Mouse (Mus musculus) lung, postnatal 36 days (tissue): ENCODE measurements around the gene Atp1a2.
A peak's percentile ranks its signal among the peaks of the same experiment; 100 is the strongest.

Experiments
- DNase-seq: peaks from one replicate; pipeline ENCODE4 v3.0.0; 2022; ENCODE audit warnings: mixed read lengths

Gene Atp1a2

DNA sequence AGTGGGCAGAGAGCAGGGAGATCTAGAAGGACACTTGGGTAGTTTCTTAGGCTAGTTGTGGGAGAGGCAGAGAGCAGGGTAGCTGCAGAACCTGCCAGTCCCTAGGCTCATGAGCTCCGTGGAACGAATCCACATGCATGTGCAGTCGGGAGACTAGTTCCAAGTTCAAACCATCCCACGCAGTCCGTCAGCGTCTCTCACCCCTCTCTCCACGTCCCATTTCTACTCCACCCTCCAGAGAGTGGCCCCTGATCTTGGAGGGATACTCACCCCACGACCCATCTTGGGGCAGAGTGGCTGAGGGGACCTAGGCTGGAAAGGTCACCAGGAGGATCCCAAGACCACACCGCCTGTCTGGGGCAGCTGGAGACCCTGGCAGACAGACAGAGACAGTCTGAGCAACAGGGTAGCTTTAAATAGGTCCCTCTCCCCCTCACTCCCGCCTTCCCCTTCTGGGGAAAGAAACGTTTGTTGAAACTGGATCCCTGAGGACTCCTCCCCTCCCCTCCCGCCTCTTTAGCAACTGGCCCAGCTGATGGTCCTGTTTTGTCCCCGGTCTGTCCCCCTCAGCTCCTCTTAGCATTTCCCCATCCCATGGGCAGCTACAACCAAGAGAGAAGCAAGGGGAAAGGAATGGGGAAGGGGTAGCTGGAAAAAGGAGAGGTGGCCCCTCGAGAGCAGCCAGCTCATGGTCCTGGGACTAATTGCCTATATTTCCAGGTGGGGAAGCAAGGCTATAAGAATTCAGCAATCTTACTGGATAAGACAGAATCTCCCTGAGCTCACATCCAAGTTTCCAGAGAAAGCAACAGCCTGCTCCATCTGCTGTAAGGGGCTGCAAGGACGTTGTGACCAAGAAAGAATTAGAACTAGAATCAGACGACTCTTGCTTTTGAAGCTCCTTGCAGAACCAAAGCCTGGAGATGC is at the start of gene Atp1a2:
Gene Atp1a2 (minus strand): TSS at position 454 of the 927 bp plus-strand sequence.
- DNase-seq, result peak; percentile 56

DNA sequence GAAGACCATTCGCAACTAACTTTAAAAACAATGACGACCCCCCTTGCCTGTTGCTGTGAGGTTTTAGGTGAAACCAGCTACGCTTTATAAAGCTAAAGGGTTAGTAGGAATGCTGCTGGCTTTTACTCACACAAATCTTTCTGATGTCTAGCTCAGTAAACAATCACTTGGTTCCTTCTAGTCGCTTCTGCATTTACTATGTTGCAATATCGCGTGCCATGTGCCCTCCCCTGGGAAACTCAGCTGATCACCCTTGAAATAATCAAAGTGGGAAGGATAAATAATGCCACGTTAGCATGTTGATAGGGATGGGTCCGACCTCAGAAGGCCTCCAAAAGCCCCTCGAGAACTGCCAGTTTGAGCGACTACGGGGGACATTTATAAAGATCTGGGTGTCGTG is 49.5 kb upstream of the Atp1a2 start:
- DNase-seq, result peak; percentile 21

DNA sequence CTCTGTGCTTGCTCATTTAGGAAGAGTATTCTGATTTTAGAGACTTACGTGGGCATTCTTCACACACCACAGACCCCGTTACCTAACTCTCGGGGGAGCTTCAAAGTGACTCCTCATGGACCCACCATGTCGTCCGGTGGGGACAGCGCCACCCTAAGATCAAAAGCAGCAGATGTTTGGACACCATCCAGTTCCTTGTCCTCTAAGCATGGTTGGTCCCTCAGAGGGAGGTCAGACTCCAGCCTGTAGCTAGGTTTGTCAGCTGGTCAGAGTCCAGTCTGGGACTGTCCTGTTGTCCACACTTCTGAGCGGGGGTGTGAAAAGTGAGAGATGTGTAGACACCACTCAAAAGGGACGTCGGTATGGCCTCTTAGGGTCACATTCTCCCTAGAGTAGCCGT is 48.8 kb upstream of the Atp1a2 start:
- DNase-seq, result no peak

DNA sequence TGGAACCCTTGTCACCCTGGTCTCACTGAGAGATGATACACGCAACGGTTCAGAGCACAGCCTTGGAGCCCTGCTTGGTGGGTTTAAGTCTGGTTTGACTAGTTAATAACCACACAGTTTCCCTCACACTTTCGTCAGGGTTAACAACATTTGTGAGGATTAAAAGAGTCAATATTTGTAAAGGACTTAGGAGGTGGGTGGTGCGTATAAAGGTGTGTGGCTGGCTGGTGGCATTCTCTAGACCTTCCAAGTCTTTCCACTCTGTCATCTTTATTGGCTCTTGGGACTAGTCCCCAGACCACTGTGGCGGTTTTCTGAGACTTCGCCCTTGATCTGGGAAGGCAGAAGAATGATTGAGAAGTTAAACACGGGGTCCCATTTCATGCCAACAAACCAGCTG is 47.0 kb upstream of the Atp1a2 start:
- peak; percentile 15 for DNase-seq

DNA sequence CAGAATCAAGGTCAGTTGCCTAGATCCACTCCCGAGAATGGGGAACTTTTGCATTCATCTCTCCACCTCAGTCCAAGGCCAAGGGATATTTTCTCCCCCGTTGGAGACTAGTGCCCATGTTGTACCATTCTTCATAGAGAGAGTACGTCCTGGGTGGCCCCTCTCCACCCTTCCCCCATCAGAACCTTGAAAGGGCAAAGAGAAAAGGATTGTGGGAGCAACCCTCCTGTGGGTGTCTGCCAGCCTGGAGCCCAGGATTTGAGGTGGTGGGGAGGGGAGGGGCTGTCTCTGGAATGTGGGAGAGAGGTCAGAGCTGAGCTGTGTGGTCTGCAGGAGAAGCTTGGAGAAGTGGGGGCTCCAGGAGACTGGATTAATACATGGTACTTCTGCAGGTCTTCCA is 46.0 kb upstream of the Atp1a2 start:
- DNase-seq, result no peak

DNA sequence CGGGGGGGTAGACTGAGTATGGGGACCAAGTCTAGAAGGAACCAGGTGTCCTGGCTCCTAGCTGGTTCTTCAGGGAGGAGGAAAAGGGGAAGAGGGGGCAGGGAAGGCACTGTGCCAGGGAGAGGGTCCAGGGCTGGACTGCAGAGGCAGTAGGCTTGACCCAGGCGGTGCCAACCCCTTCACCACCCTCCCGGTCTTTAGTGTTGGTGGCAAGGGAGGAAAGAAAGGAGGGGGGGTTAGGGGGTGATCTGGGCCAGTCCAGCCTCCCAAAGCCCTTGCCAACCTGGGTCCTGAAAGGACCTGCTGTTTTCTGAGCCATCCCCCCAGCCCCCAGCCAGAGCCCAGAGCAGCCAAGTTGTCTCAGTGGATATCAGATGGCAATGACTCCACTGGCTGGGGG is 44.9 kb upstream of the Atp1a2 start:
- no peak for DNase-seq

DNA sequence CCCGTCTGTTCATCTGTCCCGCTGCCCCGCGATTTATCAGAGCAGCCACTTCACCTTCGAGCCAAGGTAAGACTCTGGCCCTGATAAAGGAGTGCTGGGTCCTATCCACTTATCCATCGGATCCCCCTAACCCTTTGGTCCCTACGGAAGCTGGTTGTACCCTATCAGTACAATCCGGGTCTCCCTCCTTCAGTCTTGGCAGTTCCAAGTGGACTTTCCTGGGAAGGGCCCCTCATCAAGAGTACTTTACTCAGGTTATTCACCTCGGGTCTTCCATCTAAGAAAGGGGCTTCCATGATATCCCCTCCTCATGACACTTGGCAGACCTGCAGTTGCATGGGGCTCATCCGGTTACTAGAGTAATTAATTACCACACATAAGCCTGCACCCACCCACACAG is 43.5 kb upstream of the Atp1a2 start:
- DNase-seq, result no peak

DNA sequence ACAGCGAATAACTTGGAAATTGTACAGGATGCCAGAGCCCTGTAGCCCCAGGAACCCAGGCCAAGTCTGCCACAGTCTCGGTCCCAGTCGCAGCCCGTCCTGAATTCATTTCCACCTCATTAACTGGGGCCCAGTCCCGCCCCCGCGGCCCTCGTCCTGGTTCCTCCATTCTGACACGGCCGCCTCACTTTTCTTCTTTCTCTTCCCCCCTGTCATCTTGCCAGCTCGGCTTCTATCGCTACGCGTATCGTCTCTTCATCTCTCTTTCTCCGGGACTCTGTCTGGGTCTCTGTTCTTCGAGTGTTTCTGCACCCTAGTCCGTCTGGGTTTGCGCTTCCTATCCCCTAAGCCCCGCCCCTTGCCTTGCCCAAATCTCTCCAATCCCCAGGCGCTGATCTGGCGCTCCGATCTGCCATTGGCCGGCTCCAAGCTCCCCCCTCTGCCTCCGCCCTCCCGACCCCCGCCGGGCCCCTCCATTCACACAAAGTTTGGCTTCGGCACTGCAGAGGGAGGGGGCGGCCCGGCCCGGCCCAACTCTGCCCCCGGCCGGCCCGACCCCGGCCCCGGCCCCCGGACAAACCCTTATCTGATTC is 43.0 kb upstream of the Atp1a2 start, which contains the start of gene Kcnj10:
Gene Kcnj10 (plus strand): TSS at position 482 of the 593 bp plus-strand sequence.
- DNase-seq, result peak; percentile 80

DNA sequence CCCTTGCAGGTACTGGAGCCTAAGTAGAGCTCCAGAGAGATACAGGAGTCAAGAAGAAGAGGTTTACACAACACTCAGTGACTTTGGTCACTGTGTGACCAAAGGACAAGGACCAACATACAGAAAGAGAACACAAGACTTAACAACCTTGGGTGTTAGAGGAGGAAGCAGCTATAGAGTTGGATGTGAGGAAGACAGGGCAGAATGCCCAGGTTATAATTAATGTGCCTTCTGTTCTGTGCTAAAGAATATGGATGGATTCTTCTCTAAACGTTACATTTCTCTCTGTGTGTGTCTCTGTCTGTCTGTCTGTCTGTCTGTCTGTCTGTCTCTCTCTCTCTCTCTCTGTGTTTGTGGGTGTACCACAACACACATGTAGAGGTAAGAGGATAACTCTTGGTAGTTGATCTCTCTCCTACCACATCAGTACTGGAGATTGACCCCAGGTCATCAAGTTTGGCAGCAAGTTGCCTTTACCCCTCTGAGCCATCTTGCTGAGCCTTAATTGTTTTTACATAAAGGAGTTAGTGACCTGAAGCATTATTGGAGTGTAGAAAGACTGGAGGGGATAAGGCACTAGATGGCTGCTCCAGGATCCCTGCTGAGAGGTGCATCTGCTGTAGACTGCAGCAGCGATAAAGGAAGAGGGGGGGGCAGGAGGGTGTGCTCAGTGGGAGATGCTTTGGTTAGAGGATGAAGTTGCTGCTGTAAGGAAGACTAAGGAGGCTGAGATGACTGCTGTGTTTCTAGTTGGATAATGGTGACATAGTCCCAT is 39.7 kb upstream of the Atp1a2 start:
- no peak for DNase-seq

DNA sequence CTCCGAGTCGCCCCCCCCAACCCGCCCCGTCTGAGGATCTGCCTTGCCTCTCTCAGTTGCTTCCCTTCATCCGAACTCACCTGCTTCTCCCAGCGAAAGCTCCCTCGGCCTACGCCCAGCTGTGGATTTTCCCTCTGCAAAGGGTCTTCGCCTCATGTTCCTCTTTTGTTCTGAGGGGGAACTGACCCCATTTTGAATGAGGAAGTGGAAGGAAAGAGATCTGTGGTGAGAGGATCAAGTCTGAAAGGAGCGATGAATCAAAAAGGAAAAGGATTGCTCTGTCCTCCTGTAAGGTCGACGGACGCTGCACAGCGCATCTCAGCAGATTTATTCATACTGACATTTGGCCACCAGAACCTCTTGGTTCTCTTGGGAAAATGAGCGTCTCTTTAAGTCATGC is 37.9 kb upstream of the Atp1a2 start:
- DNase-seq, result no peak

DNA sequence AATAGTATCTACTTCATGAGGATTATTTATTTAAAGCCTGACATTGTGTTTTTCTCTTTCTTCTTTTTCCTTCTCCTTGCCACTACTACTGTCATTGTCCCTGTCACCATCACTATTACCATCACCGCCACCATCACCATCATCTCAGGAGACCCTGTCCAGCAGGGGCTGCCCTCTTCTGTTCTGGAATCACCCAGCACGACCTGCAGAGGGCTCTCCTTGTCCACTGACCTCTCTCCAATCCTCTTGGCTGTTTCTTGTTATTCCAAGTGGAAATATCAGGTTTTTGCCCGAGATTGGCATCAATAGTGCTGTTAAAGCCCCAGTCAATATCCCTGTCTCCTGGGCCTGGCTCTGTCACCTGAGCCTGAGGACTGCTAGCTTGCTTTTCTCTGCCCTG is 35.6 kb upstream of the Atp1a2 start:
- DNase-seq, result no peak

DNA sequence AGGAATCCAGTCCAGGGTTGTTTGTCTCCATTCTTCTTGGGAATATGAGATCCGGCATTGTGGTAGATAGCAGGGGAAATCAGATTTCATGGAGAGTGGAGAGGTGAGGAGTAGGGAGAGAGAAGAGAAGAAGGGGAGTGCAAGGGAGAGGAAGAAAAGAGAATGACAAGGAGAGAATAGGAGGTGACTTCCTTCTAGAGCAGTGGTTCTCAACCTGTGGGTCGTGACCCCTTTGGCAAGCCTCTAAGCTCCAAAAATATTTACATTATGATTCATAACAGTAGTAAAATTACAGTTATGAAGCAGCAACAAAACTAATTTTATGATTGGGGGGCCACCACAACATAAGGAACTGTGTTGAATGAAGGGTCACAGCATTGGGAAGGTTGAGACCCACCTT is 35.1 kb upstream of the Atp1a2 start:
- DNase-seq, result no peak

DNA sequence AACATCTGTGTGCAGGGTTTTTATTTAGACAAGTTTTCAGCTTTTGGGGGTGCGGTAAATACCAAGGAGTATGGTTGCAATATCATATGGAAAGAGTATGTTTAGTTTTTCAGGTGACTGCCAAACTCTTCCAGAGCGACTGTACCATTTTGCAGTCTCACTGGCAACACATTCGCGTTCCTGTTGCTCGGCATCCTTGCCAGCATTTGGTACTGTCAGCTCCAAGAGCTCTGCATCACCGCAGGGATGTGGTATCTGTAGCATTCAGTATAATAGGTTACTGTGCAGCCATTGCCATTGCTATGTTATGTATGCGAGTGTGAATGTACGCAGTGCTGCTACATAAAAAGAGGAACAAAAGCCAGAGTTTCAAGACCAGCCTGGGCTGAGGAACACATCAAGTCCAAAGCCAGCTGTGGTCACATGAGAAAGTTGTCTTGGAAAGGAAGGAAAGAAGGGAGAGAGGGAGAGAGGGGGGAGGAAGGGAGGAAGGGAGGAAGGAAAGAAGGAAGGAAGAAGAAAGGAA is 33.6 kb upstream of the Atp1a2 start:
- DNase-seq, result no peak

DNA sequence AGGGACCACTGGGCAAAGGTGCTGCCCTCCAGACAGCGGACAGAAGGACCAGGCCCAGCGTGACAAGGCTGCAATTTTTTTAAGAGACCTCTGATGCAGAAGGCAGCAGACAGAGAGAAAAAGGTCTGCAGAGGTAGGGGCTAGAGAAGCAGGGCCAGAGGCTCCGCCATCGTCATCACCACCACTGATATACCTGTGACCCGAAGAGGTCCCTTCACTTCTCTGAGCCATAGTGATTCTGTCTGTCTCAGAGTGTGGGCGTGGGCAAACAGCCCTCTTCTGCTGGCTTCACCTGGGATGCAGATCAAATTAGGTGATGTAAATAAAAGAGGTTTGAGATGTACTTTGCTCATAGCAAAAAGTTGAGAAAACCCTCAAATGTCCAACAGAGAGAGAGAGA is 31.8 kb upstream of the Atp1a2 start:
- no peak for DNase-seq

DNA sequence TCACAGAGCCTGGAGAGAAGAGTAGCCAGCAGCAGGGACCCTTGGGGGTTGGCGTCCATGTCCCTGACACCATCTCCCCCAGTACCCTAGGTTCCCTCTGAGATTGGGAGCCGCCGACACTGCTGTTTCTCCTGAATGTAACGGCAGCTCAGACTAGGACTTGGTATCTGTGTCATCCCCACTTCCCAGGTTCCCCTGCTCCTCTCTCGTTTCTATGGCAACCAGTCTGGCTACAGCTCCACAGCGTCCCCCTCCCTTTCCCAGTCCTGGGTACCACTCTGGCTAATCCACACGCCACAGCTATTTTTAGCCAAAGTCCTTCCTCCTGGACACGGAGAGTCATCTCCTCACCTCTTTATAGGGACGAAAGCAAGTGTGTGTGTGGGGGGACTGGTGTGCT is 31.3 kb upstream of the Atp1a2 start, which contains the start of gene Kcnj9:
Gene Kcnj9 (minus strand): TSS at position 188 of the 400 bp plus-strand sequence.
- no peak for DNase-seq

DNA sequence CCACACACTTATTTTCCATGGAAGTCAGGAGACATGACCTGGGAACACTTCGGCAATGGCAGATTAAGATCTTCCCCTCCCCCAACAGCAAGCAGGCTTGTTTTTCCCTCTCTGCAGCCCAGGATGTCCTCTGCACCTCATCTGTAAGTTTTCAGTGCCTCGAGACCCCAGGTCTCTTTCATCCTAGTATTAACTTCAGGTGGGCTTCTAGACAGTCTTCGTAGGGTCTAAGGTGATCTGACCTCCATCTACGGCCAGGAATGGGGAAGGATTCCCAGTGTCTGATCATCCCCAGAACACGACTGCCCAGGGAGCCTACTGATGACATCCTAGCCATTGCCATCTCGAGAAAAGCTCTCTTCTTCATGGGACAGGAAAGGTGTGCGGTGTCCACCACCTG is 30.6 kb upstream of the Atp1a2 start:
- no peak for DNase-seq

DNA sequence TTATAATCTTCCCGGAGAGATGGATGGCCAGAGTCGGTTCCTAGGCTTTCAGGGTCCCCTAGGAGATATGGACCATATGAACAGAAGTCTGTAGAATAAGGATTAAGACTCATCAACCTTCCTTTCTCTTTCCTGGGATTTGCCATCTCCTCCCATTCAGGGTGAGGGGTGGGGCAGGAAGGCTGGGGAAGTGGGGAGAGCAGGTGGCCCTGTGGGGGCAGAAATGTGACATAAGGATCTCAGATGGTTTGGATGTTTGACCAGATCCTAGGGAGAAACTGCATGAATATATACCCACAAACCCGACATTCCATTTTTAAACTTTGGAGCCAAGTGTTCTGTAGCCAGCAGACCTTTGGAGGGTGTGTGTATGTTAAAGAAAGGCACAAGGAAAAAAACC is 30.2 kb upstream of the Atp1a2 start:
- DNase-seq, result no peak

DNA sequence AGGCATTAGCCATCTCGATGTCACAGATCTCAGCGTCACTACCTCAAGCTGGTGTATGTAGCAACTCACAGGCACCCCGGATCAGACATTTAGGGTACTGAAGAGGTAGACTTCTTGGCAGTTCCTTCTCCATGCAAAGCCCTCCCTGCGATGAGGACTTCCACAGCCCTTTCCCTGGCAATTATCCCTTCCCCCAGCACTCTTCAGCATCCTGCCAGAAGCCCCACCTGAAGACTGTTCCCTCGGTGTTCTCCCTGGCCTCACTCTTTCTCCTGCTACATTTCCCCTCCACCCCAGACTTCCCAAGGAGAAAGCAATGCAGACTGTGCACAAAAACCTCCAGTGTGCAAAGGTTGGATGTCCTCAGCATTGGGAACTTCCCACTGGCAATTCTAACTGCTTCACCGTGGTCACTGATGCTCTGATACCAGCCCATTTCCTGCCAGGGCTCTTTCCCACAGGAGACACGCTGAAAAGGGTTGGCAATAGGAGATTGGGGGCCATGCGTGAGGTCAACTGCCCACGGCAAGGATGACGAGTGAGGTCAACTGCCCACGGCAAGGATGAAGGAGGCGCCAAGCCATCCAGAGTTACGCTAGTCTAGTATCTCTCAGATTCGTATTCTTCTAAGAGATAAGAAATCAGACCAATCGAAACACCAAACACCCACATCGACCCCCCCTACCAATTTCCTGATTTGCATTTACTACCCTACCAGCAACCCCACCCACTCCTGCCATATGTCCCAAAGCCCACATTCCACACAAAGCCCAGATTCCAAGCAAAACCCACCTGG is 29.5 kb upstream of the Atp1a2 start:
- no peak for DNase-seq

DNA sequence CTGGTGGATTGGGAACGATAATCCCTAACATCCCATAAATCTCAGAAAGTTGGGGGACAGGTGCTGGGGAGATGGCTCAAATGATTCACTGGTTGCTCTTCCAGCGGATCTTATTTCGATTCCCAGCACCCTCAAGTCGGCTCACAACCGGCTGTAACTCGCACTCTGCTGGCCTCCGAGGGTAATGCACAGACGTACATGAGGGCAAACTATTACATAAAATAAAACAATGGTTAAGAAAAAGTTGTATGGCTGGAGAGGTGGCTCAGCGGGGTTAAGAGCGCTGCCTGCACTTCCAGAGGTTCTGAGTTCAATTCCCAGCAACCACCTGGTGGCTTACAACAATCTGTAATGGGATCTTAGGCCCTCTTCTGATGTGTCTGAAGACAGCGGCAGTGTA is 28.8 kb upstream of the Atp1a2 start:
- DNase-seq, result no peak

DNA sequence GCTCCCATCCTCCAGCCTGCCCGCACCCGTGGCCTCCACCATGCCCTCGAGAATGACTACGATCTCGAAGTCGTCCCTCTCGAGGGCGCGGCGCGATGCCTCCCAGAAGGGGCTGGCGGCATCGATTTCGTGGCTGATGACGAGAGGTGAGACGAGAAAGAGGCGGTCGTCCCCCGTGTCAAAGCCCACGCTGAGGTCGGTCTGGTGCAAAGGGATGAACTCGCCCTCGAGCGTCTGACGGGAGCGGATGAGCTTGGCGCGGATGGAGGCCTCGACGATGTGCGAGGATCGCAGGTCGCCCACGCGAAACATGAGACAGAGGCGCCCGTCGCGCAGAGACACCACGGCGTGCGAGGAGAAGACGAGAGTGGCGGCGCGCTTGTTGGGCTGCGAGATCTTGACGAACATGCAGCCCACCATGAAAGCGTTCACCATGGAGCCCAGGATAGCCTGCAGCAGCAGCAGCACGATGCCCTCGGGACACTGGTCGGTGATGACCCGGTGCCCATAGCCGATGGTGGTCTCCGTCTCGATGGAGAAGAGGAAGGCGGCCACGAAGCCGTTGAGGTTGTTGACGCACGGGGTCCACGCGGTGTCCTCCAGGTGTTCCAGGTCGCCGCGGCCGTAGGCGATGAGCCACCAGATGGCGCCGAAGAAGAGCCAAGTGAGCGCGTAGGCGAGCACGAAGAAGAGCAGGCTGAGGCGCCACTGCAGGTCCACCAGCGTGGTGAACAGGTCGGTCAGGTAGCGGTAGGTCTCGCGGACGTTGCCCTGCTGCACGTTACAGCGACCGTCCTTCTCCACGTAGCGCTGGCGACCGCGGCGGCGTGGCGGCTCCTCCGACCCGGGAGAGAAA is 28.0 kb upstream of the Atp1a2 start:
- DNase-seq, result peak; percentile 85

DNA sequence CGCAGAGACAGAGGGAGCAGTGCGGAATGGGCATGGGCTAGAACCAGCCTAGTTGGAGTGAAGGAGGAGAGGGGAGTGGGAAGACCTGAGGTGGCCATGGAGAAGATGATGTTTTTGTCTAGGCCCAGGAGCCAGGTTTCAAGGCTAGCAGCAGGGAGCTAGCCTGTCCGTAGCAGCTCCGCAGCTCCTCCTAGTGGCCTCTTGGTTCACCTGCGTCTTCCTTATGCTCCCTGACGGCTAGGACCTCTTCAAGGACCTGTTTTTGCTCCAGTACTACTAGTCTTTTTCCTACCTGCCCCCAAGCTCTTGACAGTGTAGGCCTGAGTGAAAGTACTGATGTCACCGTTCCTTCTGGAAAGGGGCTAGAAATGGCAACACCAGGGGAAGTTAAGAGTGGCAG is 26.9 kb upstream of the Atp1a2 start:
- DNase-seq, result peak; percentile 88
